Mouse (Mus musculus): Measurements from ENCODE around the gene Spsb2.
"Not testable (repeated sequence)": the region's sequence is repeated elsewhere in the genome, so short reads cannot be mapped to it uniquely, and the experiment has no call there.

Gene Spsb2

GRCm38 (mm10) chr6:124803691-124804090 is 4.8 kb upstream of the Spsb2 start:
- DNase-seq: not testable (repeated sequence)

- no peak for DNase-seq
Observed at GRCm38 (mm10) chr6:124804341-124804740, 4.1 kb upstream of the Spsb2 start.

GRCm38 (mm10) chr6:124805341-124806321 is 2.8 kb upstream of the Spsb2 start:
- peak; percentile 93 to 95 for DNase-seq

GRCm38 (mm10) chr6:124806446-124807140 is 1.9 kb upstream of the Spsb2 start:
- DNase-seq: no peak

- no peak for DNase-seq
Observed at GRCm38 (mm10) chr6:124807366-124807765, 1.1 kb upstream of the Spsb2 start.

- DNase-seq: no peak
Observed at GRCm38 (mm10) chr6:124807986-124808357, 489 bp upstream of the Spsb2 start.

- peak; percentile 67 to 70 for DNase-seq
Observed at GRCm38 (mm10) chr6:124809052-124809774, 752 bp downstream of the Spsb2 start.

GRCm38 (mm10) chr6:124809775-124810538 is 1.5 kb downstream of the Spsb2 start:
- no peak for DNase-seq

GRCm38 (mm10) chr6:124810566-124811402 is 2.3 kb downstream of the Spsb2 start:
- DNase-seq: not testable (repeated sequence)

GRCm38 (mm10) chr6:124811403-124811665 is 2.9 kb downstream of the Spsb2 start:
- DNase-seq: no peak

GRCm38 (mm10) chr6:124811701-124812560 is 3.5 kb downstream of the Spsb2 start:
- no peak for DNase-seq

GRCm38 (mm10) chr6:124812848-124813247 is 4.4 kb downstream of the Spsb2 start:
- DNase-seq: no peak

- peak; percentile 58 to 60 for DNase-seq
Observed at GRCm38 (mm10) chr6:124813496-124813895, 5.0 kb downstream of the Spsb2 start.

- peak; percentile 81 to 83 for DNase-seq
Observed at GRCm38 (mm10) chr6:124813933-124814332, 5.5 kb downstream of the Spsb2 start, which contains the start of gene Tpi1. TSS of gene Tpi1 (minus strand) at chr6:124814296.

GRCm38 (mm10) chr6:124814448-124814847 is 6.0 kb downstream of the Spsb2 start:
- DNase-seq: no peak

GRCm38 (mm10) chr6:124814858-124815774 is 6.7 kb downstream of the Spsb2 start:
- no peak for DNase-seq

- DNase-seq: no peak
Observed at GRCm38 (mm10) chr6:124816611-124817010, 8.2 kb downstream of the Spsb2 start.

GRCm38 (mm10) chr6:124817125-124817524 is 8.7 kb downstream of the Spsb2 start:
- no peak for DNase-seq

GRCm38 (mm10) chr6:124817563-124817962 is 9.1 kb downstream of the Spsb2 start:
- no peak for DNase-seq
